Mouse (Mus musculus): Measurements from ENCODE around the gene Macrod2.

- TF ChIP-seq CTCF (IDR thresholded peaks at IDR 0.05; ENCODE audit: extremely low read depth, insufficient read length, insufficient replicate concordance, low read depth, low read length) = no peak
- no peak for TF ChIP-seq POLR2A (IDR thresholded peaks at IDR 0.05; ENCODE audit: low read depth, low read length)
Measured at GRCm38 (mm10) chr2:140971845-140972244, 576.7 kb downstream of the Macrod2 start.
